Mouse (Mus musculus): Measurements from ENCODE around the gene Pex19.

The Pex19 gene

GRCm38 (mm10) chr1:172126376-172127347, at the start of gene Pex19:
Pex19 (plus strand) TSS chr1:172126755.
- DNase-seq, result peak; percentile 78

GRCm38 (mm10) chr1:172077981-172078380, 48.6 kb upstream of the Pex19 start:
- no peak for DNase-seq

GRCm38 (mm10) chr1:172082101-172082898, 44.3 kb upstream of the Pex19 start, which contains the start of the genes Copa and Ncstn:
Copa (plus strand) TSS chr1:172082529.
Ncstn (minus strand) TSS chr1:172082795.
- peak; percentile 96 for DNase-seq

- no peak for DNase-seq
Measured at GRCm38 (mm10) chr1:172082899-172083445, 43.6 kb upstream of the Pex19 start.

- DNase-seq, result peak; percentile 81
Measured at GRCm38 (mm10) chr1:172093522-172093921, 33.0 kb upstream of the Pex19 start.

GRCm38 (mm10) chr1:172094295-172094694, 32.3 kb upstream of the Pex19 start:
- DNase-seq, result peak; percentile 48

- no peak for DNase-seq
Measured at GRCm38 (mm10) chr1:172095202-172095601, 31.4 kb upstream of the Pex19 start.

- peak; percentile 94 for DNase-seq
Measured at GRCm38 (mm10) chr1:172099325-172100033, 27.1 kb upstream of the Pex19 start.

GRCm38 (mm10) chr1:172103619-172104018, 22.9 kb upstream of the Pex19 start:
- no peak for DNase-seq

- peak; percentile 25 for DNase-seq
Measured at GRCm38 (mm10) chr1:172105101-172105500, 21.5 kb upstream of the Pex19 start.

- no peak for DNase-seq
Measured at GRCm38 (mm10) chr1:172107777-172108477, 18.6 kb upstream of the Pex19 start.

GRCm38 (mm10) chr1:172116948-172117347, 9.6 kb upstream of the Pex19 start:
- no peak for DNase-seq

GRCm38 (mm10) chr1:172119100-172119499, 7.5 kb upstream of the Pex19 start:
- DNase-seq, result no peak

GRCm38 (mm10) chr1:172119720-172120119, 6.8 kb upstream of the Pex19 start:
- DNase-seq, result peak; percentile 82

GRCm38 (mm10) chr1:172122671-172123070, 3.9 kb upstream of the Pex19 start:
- DNase-seq, result no peak

- no peak for DNase-seq
Measured at GRCm38 (mm10) chr1:172124572-172124971, 2.0 kb upstream of the Pex19 start.

GRCm38 (mm10) chr1:172127487-172127886, 932 bp downstream of the Pex19 start:
- peak; percentile 58 for DNase-seq

- no peak for DNase-seq
Measured at GRCm38 (mm10) chr1:172128563-172128962, 2.0 kb downstream of the Pex19 start.

- no peak for DNase-seq
Measured at GRCm38 (mm10) chr1:172129108-172129507, 2.6 kb downstream of the Pex19 start.

GRCm38 (mm10) chr1:172129780-172130179, 3.2 kb downstream of the Pex19 start:
- DNase-seq, result no peak

GRCm38 (mm10) chr1:172132319-172132718, 5.8 kb downstream of the Pex19 start:
- no peak for DNase-seq

GRCm38 (mm10) chr1:172133535-172133934, 7.0 kb downstream of the Pex19 start:
- DNase-seq, result no peak
